Mouse (Mus musculus) layer of hippocampus, adult 9-10 months (tissue): ENCODE data around the gene Arhgef19.

Source experiments
- DNase-seq: peaks from one replicate; pipeline ENCODE4 v3.0.0; 2022; ENCODE audit warnings: low spot score

Arhgef19 gene

DNA sequence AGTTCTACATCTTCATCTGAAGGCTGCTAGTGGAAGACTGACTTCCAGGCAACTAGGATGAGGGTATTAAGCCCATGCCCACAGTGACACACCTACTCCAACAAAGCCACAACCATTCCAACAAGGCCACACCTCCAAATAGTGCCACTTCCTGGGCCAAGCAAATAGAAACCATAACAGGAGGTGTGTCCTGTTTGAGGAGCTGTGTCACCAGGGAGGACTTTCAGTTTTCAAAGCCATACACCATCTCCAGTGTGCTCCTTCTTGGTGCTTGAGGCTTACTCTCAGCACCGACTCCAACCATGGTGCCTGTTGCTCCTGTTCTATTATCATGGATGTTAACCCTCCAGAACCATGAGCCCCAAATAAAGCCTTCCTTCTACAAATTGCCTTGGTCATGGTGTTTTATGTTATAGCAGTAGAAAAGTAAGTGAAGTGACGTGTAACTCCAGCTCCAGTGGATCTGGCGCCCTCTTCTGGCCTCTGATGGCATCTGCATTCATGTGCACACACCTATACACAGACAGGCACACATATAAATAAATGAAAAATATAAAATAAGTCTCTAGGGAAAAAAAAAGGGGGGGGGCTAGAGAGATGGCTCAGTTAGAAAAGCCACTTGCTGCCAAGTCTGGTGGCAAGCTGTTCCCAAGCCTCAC lies 26.8 kb downstream of the Arhgef19 start:
- no peak for DNase-seq

GRCm38 (mm10) chr4:141267250-141267649 lies 28.0 kb downstream of the Arhgef19 start:
- DNase-seq = no peak

GRCm38 (mm10) chr4:141267837-141268236 lies 28.5 kb downstream of the Arhgef19 start:
- no peak for DNase-seq

DNA sequence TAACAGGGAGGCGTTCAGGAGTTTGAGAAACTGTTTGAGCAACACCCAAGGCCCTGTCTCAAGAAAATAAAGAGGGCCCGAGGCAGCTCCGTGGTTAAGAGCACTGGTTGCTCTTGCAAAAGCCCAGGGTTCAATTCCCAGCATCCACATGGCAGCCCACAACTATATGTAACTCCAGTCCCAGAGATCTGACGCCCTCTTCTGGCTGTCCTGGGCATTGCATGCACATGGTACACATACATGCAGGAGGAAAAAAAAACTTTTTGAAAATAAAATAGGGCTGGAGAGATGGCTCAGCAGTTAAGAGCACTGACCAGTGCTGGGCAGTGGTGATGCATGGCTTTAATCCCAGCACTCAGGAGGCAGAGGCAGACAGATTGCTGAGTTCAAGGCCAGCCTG lies 29.1 kb downstream of the Arhgef19 start:
- no peak for DNase-seq

- DNase-seq = no peak
Observed at GRCm38 (mm10) chr4:141269080-141269479, 29.8 kb downstream of the Arhgef19 start.

- no peak for DNase-seq
Observed at GRCm38 (mm10) chr4:141270201-141270940, 31.1 kb downstream of the Arhgef19 start.

- DNase-seq = no peak
Observed at GRCm38 (mm10) chr4:141271228-141271627, 31.9 kb downstream of the Arhgef19 start.

DNA sequence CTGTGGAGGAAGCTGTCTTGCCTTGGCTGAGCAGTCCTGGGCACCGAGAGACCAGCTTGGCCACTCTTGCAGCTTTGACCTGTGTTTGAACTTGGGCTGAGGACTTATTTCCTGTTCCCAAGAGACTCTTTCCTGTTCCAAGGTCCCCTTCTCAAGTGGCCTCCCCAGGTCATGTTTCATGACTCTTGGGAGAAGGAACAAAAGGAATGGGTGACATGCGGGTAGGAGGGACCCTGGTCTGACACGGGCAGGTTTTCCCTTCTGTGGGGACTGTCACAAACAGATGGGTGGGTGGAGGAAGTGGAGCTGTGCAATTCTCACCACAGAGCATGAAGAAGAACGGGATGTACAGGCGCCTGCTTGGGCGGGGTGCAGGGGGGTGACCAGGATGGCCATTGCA lies 32.4 kb downstream of the Arhgef19 start:
- DNase-seq = no peak

- no peak for DNase-seq
Observed at GRCm38 (mm10) chr4:141272878-141273277, 33.6 kb downstream of the Arhgef19 start.

DNA sequence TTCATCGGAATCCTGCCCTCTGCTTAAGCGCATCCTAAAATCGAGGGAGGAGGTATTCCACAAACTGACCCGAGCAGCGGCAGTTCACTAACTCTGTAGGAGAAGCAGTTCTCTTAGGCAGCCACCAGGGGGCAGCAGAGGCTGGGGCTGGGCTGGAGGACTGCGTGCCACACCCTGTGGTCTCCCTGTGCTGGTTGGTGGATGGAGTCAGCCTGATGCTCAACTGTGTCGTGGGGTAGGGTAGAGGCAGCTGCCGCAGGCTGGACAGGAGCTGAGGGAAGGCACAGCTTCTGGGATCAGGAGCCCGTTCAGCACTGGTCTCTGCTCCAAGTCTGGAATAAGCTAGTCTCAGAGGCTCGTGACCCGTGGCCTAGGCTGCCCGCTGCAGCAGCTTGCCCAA lies 34.0 kb downstream of the Arhgef19 start:
- no peak for DNase-seq

DNA sequence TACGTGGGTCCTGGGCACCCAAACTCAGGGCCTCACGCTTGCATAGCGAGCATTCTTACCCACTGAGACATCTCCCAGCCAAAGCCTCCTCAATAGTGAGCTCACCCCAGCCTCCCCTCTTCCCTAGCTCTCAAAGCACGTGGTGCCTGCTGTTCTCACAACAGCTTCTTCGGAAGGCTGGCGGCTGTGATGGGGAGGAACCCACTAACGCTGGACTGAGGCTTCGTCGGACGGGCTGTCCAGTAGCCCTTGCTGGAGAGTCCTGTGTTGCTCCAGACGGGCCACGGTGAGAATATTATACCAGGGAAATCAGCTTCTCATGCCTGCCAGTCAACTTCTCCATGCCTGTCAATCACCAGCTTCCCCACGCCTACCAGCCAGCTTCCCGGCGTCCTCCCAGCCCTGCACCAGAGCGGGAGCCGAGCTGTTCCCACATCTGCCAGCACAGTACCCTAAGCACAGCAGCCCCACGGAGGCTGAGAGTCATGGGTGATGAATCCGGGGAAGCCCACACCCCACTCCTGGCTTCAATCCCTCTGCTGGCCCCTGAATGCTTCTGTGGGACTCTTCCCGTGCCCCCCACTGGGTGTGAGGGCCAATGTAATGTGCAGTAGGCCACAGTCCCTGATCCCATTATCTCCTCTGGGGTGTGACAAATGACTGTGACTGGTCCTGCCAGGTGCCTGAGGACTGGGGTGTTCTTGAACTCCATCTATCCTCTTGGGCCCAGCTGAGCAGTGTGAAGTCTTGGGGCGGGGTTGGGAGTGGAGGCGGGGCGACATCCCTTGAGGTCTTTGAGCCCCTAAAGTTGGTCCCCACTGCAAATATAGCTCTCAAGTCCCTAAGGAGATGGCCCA lies 35.4 kb downstream of the Arhgef19 start:
- no peak for DNase-seq

- no peak for DNase-seq
Observed at GRCm38 (mm10) chr4:141277157-141277556, 37.9 kb downstream of the Arhgef19 start.

DNA sequence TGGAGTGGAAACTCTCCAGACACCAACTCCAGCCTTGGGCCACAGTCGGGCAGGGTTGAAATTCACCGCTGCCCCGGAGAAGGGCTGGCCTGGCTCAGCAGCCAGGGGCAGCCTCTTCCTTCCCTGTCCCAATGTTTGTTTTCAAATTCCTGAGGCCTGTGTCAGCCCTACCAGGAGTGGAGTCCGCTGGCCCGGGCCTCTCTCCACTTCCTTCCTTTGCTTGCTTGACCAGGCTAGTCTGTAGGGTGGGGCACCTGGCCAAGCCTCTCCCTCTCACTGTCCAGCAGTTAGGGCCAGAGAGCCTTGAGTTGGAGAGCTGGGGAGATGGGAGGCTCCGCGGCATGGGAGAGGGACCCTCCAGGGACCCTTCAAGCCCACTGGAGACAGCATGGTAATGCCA lies 38.9 kb downstream of the Arhgef19 start:
- DNase-seq = no peak

- no peak for DNase-seq
Observed at GRCm38 (mm10) chr4:141279327-141279726, 40.0 kb downstream of the Arhgef19 start.

- DNase-seq = no peak
Observed at GRCm38 (mm10) chr4:141279783-141280182, 40.5 kb downstream of the Arhgef19 start.

GRCm38 (mm10) chr4:141280471-141280870 lies 41.2 kb downstream of the Arhgef19 start:
- DNase-seq = no peak

DNA sequence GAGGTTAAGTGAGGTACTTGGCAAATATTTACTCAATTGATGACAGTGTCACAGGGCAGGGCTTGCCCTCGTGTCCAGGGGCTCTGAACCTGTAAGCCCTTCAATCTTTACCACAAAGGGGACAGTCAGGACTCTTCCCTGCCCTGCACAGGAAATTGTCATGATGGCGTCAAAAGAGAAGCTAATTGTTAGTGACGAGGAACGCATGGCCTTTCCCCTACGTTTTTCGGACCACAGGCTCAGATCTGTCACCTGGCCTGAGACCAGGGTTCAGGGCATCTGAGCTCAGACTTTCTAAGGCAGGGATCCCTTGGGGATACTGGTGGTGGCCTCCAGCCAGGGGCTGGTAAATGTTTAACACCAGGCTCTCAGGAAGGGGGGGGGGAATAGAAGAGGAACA lies 41.9 kb downstream of the Arhgef19 start:
- no peak for DNase-seq

GRCm38 (mm10) chr4:141281578-141281977 lies 42.3 kb downstream of the Arhgef19 start:
- DNase-seq = no peak

DNA sequence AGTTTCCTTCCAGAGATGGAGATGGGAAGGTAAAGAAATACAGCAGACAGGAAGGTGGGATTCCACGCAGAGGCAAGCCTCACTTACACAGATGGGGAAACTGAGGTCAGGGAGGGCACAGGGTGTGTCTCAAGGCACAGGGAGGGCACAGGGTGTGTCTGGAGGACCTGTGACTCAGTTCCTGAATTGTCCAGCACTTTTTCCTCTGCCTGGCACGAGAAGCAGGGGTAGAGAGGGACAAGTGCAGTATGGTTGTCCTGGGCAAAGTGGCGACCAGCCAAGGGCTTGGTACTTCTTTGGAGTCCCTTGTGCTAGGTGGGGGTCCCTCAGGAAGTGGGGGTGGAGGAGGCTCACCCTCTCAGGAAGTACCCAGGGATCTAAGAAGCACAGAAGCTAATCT lies 42.8 kb downstream of the Arhgef19 start:
- DNase-seq = no peak

DNA sequence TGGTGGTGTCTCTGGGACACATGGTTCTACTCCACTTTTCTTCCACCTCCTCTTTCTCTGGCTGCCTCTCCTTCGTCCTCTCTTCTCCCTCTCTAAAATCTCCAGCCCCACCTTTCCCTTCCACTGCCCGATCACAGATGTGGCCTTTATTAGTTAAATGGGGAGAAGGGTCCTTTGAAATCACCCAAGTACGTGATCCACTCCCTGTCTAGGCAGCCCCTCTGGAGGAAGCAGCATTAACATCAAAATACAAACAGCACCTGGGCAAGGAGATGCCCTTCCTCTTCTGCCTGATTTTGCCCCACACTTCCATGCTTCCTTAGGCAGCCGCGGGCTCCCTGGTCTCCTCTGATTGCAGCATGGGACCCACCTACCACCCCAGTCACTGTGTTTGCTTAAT lies 43.3 kb downstream of the Arhgef19 start:
- DNase-seq = no peak

GRCm38 (mm10) chr4:141283176-141283878 lies 44.0 kb downstream of the Arhgef19 start:
- no peak for DNase-seq

- DNase-seq = no peak
Observed at GRCm38 (mm10) chr4:141283879-141284411, 44.6 kb downstream of the Arhgef19 start.
